Mouse (Mus musculus) retina, embryonic 14.5 days (tissue): ENCODE results near the gene Slc17a6.
"Not testable (repeated sequence)": the region's sequence is repeated elsewhere in the genome, so short reads cannot be mapped to it uniquely, and the experiment has no call there.

Source experiments
- DNase-seq: peaks from one replicate; pipeline ENCODE4 v3.0.0-alpha.2; 2015; ENCODE audit warnings: low spot score

The Slc17a6 gene

DNA sequence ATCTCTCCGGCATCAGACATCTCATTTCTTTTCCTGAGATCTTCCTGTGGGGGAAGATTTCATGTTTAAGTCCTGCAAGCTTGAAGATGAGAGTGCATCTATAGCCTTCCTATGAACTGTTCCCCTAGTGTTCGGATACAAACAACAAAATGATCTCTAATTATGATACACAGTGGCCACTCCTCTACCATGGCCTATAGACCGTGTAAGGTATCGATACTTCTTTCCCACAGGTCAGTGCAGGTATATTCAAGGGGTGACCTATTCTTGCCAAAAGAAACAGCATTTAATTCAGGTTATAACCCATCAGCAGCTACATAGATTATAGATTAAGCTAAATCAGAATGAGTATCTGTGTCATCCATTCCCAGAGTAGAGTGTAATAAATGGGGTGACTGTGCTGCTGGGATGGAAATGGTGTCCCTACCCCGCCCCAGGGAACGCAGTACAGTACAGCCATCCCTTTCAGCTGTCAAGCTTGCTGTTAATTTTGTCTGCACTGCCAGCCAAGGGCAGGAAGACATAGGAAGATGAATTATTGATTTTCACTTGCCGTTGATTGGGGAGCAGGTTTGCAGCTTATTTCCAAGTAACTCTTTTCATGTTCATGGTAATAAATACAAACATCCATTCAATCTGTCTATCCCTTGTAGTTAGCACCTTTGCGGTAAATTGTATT is 71.9 kb downstream of the Slc17a6 start:
- DNase-seq: peak; percentile 7

DNA sequence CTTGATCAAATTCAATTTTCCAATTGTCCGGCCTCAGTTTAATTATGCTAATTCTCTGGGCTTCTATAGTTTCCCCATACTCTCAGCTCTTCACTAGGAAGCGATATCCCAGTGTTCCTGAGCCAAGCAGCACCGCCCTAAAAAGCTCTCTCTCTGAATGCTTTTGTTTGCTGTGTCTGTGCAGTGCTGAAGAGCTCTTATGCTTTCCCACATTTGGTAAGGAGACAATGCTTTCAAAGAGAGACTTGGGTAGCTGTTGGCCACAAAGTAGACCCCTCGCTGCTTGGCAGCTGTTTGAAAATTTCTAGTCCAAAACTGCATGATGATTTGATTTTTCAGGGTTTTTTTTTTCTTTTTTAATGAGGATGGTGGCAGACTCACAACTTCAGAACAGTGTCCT is 72.6 kb downstream of the Slc17a6 start:
- no peak for DNase-seq

DNA sequence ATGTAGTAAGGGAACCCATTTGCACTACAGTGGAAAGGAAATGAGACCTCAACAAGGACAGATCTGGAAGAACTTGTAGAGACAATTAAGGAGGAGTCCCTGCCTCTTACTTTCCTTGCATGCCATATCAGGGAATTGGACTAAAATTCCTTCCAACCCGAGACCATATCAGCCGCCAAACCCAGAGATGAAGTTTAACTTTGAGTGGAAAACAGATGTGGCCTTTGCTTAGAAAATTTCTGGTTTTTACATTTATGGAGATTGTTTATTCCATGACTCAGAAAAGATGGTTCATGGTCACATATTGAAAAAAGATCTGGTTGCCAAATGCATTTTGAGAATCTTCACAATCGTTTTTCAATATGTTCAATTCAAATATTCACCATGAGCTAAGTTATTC is 87.7 kb downstream of the Slc17a6 start:
- no peak for DNase-seq

DNA sequence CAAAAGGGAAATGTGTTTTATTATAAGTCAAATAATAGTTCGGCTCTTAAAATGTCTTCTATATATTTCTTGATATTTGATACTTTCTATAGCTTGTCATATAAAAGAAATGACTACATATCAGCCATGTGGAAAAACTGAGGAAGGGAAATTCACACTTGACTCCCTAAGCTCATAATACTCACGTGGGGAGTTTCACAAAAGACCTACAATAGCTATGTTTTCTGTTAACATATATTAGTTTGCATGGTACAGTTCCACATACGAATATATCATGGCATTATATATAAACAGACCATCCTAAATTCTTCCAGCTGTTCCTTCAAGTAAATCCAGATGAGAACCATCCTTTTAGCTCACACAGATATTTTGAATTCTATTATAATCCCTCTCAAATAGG is 88.5 kb downstream of the Slc17a6 start:
- not testable (repeated sequence) for DNase-seq

DNA sequence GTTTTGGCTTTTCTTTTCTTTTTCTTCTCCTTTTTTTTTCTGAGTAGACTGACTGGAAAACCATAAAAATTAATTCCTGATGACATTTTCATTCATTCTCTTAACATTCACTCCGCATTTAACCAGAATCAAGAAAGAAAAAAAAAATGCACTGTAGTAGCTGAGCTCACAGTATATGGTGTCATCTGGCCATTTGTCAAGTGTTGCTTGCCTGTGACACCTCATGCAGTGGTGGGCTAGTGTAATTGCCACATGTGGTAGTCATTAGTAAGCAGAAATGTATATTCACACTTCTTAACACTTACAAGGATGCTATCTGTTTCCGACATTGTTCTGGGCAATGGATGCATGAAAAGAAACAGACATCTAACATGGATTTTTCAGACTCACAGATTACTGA is 94.0 kb downstream of the Slc17a6 start:
- DNase-seq: no peak
